22 mouse cellular contexts compared by ENCODE assay signal in genomic region chr9:90165590-90165989, GRCm38 (mm10). TPM values are rescaled to one million over a fixed set of nuclear protein-coding genes. Genes with fewer than 3 reads are reported as not detected.
"Had no signal": no experiment of that assay in that cellular context is flagged by ENCODE, and none has a peak within 500 bp of the region (broad histone marks: within the 10 kb centered on the region; RNA-seq: fewer than 3 reads in every experiment).

No protein-coding gene starts in this region.

- H3K36me3 ChIP-seq: lung, embryonic 15.5 days; midbrain, embryonic 12.5 days; midbrain, embryonic 15.5 days; neural tube, embryonic 13.5 days; neural tube, embryonic 15.5 days had no signal

- H3K9ac ChIP-seq: liver, embryonic 14.5 days; lung, embryonic 15.5 days; midbrain, embryonic 12.5 days; midbrain, embryonic 15.5 days; neural tube, embryonic 13.5 days; neural tube, embryonic 15.5 days had no signal

- H3K9me3 ChIP-seq: lung, embryonic 15.5 days; midbrain, embryonic 12.5 days; midbrain, embryonic 15.5 days; neural tube, embryonic 13.5 days; neural tube, embryonic 15.5 days had no signal

- DNase-seq: lung, adult 2 months; lung, postnatal 14 days; lung, postnatal 36 days; retina, postnatal 1 day; right cerebral cortex, adult 18-20 months; right cerebral cortex, postnatal 25 days; right cerebral cortex, postnatal 4 days; spleen, adult 18-20 months; thymus, adult 18-20 months; thymus, postnatal 25 days; thymus, postnatal 4 days had no signal

- ATAC-seq: lung, postnatal 0 days; midbrain, embryonic 15.5 days had no signal

- H3K27me3 ChIP-seq: lung, embryonic 15.5 days; midbrain, embryonic 12.5 days; midbrain, embryonic 15.5 days; neural tube, embryonic 13.5 days; neural tube, embryonic 15.5 days had no signal

- H3K4me3 ChIP-seq: lung, embryonic 15.5 days; megakaryocyte, embryonic 14.5 days; midbrain, embryonic 12.5 days; midbrain, embryonic 15.5 days; neural tube, embryonic 13.5 days; neural tube, embryonic 15.5 days had no signal

- H3K27ac ChIP-seq: liver, embryonic 14.5 days; lung, embryonic 15.5 days; macrophage; midbrain, embryonic 12.5 days; midbrain, embryonic 15.5 days; neural tube, embryonic 13.5 days; neural tube, embryonic 15.5 days had no signal

RNA-seq across cellular contexts. Expression of gene Adamts7, which starts 2.7 kb away (rescaled TPM):
- total RNA-seq: megakaryocyte progenitor cell, adult 5-6 weeks; monocyte, adult 5-6 weeks had no signal
- polyA plus RNA-seq: macrophage had no signal
